Mouse (Mus musculus) right cerebral cortex, postnatal 36 days (tissue): ENCODE measurements around the gene AI854703.
"Not testable (repeated sequence)": the region's sequence is repeated elsewhere in the genome, so short reads cannot be mapped to it uniquely, and the experiment has no call there.

Experiments
- DNase-seq, 2 experiments: peaks; one replicate each; pipeline ENCODE4 v3.0.0; 2022; ENCODE audit warnings: low spot score in 2 of 2, mixed read lengths in 1 of 2

AI854703 gene

DNA sequence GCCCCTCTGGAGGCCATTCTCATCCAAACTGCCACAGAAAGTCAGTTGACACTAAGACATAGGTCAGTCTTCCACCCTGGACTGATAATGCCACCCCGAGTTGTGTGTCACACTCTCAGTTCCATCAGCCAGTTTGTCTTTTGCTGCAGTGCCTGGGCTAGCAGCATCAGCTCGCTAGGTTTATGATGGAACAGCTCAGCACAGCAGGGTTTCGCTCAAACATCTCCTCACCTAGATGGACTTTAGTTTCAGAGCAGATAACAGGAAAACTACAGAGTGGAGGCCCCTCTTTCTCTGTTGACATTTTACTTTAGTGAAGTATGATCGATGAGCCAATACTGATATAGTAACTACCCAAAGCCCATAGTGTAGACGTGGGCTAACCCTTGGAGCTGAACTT is 11.8 kb upstream of the AI854703 start:
- DNase-seq: no peak

DNA sequence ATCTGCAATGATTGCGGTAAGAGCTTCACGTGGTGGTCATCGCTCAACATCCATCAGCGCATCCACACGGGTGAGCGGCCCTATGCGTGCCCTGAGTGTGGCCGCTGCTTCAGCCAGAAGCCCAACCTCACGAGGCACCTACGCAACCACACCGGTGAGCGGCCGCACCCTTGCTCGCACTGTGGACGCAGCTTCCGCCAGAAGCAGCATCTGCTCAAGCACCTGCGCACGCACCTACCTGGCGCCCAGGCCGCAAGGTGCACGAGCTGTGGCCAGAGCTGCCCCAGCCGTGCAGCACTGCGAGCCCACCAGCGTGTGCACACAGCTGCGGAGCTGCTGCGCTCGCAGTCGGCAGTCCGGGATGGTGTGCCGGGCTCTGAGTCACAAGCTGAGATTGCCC is 6.5 kb upstream of the AI854703 start:
- no peak for DNase-seq

DNA sequence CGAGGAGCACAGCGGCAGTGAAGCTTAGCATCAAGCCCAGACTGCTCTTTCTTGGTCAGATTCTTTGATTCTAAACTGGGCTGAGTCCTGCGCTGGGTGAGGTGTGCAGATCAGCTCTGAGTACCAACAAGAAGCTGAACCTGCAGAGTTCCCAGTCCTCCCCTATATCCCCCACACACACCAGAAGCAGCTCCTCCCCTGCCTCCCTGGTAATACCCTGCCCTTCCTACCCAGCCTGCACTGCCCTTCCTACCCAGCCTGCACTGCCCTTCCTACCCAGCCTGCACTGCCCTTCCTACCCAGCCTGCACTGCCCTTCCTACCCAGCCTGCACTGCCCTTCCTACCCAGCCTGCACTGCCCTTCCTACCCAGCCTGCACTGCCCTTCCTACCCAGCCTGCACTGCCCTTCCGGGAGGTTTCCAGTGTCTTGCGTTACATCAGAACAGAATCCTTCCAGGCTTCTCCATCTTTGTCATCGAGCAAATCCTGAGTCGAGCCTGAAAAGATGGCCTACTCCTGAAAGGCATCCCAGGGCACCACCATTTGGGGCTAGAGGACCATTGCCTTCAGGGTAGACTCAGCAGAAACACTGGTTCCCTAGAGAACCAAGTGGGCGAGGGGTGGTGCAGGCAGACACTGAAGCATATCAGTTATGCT is 4.2 kb upstream of the AI854703 start:
- not testable (repeated sequence) for DNase-seq

DNA sequence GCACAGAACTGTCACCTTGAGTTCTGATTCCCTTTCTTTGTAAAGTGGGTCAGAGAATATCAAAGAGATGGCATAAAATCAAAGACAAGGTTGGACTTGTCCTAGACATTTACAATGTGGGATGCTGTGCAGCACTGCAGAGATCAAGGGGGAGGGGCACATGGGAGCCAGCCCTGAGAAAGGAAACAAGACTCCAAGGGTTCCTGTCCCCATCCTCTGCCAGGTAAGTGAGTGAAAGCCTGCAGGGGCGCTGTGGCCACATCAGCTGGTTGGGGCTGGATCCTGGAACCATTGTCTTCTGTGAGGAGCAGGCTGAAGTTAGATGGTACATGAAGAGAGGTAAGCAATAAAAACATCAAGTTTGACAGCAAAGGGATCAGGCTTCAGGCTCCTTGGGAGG is 3.1 kb upstream of the AI854703 start:
- DNase-seq: no peak

DNA sequence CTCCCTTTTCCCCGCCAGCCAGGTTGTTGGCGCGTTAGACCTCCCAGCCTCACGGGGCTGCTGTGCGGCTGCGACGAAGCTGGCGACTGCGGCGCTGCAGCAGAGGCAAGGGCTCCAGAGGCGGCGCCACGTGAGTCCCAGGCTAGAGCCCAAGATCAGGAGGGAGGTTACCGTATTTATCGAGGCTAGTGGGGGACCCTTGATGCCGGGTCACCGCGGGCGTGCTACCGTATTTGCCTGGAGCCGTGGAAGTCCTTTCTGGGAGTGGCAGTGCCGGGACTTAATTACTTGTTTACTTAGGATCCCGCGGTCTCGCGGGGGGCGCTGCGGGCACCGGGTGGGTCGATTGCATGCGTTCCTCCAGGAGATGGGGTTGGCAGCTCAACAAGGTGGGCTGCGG is 420 bp downstream of the AI854703 start:
- DNase-seq: peak; percentile 64 to 67

DNA sequence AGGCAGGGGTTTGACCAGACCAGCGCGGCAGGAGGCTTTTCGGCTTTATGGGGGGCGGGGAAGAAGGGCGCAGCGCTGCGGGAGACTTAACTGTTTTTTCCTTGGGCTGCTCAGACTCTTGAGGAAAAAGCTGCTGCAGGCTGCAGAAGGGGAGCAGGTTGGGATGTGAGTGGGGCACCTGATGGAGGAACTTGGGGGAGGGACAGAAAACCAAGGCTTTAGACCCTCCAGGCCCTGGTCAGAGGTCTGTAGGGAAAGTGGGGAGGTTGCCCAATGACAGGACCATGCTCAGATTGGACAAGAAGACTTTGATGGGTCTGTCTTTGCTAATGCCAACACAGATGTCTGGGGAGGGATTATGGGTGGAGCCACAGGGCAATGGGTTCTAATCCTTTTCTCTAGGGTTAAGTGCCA is 954 bp downstream of the AI854703 start:
- no peak for DNase-seq

DNA sequence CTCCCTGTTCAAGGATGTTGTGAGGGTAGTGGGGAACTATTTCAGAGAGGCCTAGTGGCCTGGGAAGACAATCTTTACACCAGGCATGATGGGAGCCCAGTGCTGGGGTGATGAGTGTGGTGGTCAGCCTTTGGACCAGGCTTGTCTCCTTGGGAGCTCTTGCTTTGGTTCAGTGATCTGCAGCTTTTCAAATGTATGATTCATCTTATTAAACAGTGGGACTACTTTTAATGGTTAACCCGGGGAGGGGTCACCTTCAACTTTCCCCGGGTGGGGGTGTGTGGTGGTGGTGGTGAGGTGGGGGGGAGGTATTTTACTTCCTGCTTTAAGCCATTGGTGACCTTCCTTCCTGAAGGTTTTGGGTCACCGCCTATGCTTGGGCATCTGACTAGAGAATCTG is 1.8 kb downstream of the AI854703 start:
- no peak for DNase-seq

DNA sequence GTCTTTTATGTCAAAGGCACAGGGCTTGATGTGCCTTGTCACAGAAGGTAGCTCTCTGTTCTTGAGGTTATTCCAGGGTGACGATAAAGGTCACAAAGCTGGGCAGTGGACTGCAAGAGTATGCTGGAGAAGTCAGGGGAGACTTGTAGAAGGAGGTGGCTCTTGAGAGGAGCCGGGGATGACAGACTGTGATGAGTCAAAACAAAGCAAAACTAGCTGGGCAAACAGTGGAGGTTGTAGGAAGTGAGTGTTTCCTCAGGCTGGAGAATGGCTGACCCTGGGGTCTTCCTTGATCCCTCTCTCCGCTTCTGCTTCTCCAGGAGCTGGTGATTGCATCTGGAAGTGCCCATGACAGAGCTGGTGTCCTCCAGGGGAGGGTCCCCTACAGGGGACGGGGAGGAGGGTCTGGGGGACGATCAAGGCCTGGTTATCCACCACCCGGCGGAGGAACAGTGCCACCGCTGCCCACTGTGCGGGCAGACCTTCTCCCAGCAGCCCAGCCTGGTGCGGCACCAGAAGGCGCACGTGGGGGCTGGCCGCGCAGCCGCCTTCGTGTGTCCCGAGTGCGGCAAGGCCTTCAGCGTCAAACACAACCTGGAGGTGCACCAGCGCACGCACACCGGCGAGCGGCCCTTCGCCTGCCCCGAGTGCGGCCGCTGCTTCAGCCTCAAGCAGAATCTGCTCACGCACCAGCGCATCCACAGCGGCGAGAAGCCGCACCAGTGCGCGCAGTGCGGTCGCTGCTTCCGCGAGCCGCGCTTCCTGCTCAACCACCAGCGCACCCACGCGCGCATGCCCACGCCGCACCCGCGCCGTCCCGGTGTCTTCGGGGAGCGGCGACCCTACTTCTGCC is 2.5 kb downstream of the AI854703 start:
- peak; percentile 44 to 51 for DNase-seq

DNA sequence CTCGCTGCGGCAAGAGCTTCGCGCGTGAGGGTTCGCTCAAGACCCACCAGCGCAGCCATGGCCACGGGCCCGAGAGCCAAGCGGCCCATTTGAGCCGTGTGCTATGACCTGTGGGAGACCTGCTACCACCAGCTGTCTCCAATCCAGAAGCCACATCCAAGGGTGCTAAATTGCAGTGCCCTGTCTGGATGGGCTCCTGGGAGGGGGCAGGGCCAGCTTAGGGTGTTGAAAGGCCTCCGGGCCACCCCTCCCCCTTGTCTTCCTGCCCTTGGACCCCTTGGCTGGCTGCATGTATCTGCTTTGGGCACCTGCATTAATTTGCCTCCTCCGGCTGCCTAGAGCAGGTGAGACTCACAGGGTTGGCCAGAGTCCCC is 3.1 kb downstream of the AI854703 start:
- DNase-seq: no peak

DNA sequence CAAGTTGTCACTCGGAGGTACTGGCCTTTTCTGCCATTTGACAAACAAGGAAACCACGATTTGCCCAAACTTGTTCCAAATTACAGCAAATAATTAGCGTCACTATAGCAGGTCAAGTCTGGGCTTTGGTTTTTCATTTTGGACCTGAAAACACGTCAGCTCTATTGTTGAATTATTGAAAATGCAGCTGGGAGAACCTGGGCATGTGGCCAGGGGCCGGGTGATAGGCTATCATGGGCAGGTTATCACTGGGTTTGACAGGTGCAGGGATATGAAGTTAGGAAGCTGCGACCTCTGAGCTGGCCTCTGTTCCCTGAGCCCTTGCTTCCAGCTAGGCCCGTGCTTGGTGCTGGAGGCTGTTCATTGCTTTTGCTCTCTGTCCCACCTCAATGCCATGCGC is 4.3 kb downstream of the AI854703 start:
- no peak for DNase-seq

DNA sequence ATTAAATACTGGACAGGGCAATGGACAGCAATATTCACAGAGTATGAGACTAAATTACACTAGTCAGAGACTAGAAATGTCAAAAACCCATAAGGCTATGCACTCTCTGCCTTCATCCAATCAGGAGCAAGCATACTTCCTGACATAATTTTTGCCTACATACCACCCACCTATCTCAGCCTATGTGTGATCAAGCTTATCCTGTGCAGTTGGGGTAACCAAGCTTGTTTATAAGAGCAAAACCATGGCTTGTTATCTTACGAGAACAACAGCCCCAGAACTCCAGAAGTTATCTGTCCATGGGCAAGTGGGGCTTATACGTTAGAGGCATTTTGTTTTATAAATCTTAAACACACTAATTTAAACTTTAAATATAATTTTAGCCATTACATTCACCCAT is 8.5 kb downstream of the AI854703 start:
- DNase-seq: no peak

DNA sequence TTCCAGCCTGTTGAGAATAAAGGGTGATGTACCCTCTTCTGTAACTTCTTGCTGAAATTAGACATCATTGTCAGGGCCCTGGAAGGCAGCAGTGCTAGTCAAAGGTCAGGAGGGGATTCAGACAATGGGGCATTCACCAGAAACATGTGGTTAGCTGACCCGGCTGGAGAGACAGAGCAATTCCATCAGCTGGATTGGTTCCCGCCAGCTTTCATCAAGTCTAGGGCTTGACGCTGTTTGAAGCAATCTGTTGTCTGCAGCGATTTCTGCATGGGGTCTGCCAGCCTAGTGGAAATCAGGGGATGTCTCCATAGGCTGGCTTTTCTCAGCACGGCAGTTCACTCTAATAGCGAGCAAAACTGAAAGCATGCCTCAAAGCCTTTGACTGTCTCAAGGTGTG is 10.0 kb downstream of the AI854703 start:
- DNase-seq: no peak

DNA sequence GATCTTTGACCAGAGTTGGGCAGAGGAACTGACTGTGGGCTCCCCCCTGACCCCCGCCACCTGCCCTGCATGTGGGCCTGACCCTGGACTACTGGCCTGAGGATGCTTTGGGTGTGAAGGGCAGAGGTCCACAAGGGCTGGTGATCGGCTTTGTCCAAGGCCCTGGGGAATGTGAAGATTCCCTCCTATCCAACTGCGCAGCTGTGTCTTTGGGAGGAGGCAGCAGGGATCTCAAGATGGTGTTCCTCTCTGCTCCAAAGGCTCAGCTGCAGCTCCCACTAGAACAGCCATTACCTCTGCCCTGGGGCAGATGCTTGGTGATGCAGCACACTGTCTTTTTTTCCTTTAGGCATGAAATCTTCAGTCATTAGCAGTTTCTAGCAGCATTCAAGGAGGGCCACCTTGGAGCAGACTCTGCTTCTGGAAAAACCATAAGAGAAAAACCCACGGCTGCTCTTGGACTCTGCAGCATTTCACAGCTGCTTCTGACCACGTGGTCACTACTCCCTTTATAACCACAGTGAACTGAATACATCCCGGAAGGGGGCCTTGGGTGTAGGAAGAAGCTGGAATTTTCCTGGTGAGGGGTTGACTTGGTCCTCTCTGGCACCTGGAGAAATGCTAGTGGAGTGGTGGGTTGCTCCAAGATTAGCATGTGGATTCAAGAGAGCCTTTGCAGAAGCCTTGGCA is 11.4 kb downstream of the AI854703 start:
- DNase-seq: no peak

DNA sequence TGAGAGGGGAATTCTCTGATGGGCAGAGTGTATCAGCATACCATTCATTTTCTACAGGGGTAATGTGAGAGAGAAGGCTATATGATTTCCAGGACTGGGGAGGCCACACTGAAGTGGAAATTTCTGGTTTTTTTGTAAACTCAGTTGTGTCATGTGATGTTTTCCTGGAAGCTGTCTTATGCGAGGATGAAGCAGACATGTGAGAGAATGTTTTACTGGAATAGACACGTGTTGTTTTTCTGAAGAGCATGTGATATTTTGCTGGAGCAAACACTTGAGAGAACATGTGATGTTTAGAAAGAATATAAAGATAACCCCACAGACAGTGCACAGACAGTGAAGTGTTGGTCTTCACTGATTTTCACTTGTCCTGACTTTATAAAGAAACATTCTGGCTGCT is 12.0 kb downstream of the AI854703 start:
- DNase-seq: no peak

DNA sequence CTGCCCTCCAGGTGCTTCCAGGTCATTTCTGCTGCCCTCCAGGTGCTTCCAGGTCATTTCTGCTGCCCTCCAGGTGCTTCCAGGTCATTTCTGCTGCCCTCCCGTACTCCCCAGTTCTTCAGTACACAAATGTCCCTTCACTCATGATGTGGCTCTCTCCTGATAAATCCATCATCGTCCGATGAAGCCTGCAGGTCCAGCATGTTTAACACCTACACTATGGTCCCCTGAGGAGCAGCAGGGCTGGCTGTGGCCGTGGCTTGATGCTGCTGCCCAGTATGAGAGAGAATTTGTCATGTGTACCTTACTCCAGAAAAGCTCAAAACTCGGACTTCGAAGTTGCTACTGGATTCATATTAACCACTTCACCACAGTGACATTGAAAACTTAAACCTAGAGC is 14.8 kb downstream of the AI854703 start:
- no peak for DNase-seq

DNA sequence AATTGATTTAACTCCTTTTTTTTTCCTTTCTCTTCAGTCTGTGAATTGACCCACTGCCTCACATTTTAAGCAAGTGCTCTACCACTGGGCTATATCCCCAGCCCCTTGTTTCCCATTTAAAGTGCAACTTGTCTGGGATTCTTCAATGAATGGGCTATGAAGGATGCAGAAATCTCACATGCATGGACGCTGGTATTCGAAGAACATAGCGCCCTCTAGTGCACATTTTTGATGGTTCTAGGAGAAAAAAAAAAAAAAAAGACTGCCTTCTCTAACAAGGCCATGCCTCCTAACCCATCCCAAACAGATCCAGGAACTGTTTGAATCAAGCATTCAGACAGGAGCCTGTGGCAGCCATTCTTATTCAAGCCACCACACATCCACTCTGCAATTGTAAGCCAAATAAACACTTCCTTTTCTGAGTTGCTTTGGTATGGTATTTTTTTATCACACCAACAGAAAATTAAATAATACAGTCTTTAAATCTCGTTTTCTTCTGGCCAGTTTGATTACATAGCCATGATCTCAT is 16.3 kb downstream of the AI854703 start:
- DNase-seq: no peak

DNA sequence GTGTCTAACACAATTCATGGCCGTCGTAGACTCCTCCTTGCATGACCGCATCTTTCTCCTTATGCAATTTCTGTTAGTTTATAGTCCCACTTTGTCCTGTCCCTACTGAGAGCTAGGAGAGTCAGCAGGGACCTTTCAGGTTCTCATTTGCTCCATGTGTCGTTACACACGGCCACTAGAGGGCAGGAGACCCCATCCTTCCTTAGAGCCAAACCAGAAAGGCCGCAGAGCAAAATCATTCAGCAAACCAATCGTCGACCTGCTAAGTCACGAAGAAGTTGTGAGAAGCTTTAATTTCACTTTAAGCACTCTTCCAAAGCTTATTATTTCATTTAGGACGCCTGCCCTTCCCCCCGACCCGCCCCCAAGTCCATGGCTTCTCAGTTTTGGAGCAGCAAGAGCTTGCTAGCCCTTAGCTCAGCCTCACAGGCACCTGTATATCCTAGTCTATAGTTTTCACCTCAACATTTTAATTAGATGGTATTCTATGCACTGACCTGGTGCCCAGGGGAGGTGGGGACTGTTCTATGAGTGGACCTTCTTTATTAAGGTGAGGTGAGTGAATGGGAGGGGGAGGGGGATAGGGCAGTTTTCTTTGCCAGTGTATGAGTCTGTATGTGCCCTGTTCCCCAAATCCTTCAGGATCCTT is 19.2 kb downstream of the AI854703 start:
- DNase-seq: no peak

DNA sequence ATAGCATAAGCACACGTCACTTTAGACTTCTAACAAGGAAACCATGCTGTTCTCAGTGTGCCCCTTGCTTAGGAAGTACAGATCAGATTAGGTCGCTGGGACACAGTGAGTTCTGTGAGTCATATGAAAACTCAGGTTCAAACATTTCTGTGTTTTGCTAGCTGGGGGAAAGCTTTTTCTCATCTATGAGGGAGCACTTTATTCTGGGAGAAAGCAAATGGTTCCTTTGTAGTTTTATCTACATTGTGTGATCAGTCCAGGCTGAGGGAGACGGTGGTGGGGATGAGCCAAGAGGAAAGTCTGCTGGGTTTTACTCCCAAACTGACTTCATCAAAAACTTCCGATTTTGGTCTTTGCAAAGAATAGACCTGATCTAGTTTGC is 19.7 kb downstream of the AI854703 start:
- no peak for DNase-seq

DNA sequence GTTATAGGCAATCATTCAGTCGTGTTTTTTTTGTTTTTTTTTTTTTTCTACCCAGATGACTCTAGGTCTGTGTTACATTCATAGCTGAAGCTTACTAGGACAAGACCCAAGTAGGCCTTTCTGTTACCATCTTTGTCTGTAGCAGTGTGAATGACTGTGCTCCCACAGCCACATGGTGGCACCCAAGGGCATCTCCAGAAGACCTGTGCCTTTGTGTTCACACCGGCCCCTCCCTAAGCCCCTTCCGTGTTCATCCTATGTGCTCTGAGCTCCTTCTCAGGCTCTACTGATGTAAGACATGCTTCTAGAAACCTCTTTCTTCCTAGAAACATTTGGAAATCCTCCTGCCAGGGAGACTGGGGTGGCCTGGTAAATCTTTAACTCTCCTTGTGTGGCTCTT is 20.4 kb downstream of the AI854703 start, which contains the start of gene Gimap8:
Gene Gimap8 (plus strand): TSS at position 240 of the 400 bp plus-strand sequence.
- DNase-seq: no peak

DNA sequence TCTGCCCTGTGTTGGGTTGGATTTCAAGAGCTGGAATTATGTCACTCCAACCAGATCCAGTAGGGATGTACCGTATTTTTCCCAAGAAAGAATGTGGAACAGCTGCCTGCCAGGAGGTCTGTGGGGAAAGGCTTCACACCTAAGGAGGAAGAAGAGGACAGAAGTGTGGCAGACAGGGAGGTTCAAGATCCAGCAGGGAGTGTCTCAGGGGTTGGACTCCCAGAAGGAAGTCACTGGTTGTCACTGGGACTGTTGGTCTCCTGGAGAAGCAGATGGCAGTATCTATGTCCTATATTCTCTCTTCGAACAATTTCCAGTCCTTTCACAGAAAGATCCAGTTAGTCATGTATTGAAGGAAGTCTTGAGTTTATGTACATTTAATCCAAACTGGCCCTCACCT is 21.0 kb downstream of the AI854703 start:
- no peak for DNase-seq

DNA sequence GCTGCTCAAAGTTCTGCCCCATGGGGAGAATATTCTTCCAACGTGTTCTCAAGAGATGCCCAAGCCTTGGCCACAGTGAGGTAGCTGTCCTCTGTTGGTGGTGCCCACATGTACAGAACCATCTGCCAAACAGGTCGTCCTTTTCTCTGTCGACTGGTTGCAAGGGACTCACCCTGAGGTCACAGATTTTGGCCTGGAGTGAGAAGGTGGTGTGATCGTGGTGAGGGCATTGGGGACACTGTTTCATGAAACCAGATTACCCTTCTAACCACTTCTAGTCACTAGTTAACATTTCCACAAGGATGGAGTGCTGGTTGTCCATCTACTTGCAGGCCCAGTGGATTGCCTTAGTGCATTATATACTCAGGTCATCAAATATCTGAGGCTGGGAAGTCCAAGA is 22.2 kb downstream of the AI854703 start:
- no peak for DNase-seq

DNA sequence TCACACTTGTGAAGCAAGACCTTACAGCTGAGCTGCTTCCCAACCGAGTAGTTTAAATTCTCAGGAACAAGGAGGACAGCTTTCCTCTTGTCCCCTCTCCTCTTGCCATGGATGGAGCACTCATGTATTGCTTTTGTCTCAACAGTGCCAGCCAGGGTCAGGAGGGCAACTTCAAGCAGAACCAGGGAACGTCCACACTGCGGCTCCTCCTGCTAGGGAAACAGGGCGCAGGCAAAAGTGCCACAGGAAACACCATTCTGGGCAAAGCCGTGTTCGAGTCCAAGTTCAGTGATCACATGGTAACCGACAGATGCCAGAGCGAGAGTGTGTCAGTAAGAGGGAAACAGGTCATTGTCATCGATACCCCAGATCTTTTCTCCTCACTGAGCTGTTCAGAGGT is 23.5 kb downstream of the AI854703 start:
- no peak for DNase-seq
